Mouse (Mus musculus): ENCODE results near the gene St6gal1.

Gene St6gal1

GRCm38 (mm10) chr16:23361434-23361970 lies 137.0 kb downstream of the St6gal1 start:
- DNase-seq: no peak

DNA sequence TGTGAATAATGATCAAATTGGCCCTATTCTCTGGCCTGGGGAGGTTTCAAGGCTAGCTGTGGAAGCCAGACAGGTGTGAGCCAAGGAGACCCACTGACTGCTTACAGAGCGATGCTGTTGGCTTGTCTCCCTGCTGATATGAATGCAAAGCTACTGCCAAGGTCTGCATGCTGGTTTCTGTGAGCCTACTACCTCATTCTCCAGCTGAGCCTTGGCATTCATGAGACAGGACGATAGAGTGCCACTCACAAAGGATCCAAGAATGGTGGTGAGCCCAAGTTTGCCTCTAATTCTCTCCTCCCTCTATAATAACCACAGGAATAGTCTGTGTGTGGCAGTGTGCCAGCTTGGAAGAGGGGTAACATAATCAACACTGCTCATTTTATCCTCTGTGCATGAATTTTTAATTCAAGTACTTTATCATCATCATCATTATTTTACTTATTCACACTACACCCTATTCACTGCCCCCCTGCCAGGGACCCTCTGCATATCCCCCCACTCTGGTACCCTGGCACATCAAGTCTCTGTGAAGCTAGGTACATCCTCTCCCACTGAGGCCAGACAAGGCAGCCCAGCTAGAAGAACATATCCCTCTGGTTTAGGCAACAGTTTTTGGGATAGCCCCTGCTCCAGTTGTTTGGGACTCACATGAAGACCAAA lies 139.9 kb downstream of the St6gal1 start:
- no peak for DNase-seq

- no peak for DNase-seq
These were observed 144.6 kb downstream of the St6gal1 start for GRCm38 (mm10) chr16:23369124-23369523.

DNA sequence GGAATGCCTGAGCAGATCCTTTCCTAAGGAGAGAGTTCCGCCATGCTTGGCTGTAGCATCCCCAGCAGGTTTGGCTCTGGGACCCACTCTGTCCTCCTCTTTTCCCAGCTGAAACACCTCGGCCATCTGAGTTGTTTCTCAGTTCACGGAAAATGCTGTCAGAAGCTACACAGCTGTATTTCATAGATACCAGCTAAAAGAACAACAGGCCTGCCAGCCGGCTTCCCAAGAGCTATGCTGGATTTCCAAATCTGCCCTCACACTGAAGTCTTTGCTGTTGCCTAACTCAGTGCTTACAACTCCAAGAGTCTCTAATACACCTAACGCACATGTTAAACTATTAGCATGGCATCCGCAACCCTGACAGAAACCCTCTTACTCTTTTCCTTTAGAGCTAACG lies 146.2 kb downstream of the St6gal1 start:
- no peak for DNase-seq

GRCm38 (mm10) chr16:23372340-23372739 lies 147.8 kb downstream of the St6gal1 start:
- no peak for DNase-seq

GRCm38 (mm10) chr16:23374068-23374467 lies 149.5 kb downstream of the St6gal1 start:
- DNase-seq: no peak

DNA sequence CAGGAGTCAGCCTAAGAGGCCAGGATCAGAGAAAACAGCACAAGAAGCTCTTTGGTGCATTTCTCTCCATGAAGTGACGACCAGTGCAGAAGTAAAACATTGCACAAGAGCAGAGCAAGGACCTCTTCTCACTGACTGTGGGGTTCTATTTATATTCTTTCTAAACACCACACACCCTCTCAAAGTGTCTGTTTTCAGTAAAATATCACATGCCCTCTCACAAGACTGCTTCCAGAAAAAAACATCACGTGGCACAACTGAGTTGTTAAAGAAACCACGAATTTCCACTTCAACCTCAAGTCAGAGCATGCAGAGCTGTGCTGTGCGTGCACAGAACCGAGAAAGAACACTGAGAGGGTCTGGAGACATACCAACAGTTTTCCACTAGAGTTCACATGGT lies 150.4 kb downstream of the St6gal1 start:
- DNase-seq: no peak

GRCm38 (mm10) chr16:23376189-23376588 lies 151.6 kb downstream of the St6gal1 start:
- DNase-seq: no peak

GRCm38 (mm10) chr16:23379536-23380230 lies 155.1 kb downstream of the St6gal1 start:
- DNase-seq: no peak

GRCm38 (mm10) chr16:23384304-23384703 lies 159.8 kb downstream of the St6gal1 start:
- DNase-seq: no peak

- DNase-seq: no peak
These were observed 173.4 kb downstream of the St6gal1 start for GRCm38 (mm10) chr16:23397931-23398330.

- no peak for DNase-seq
These were observed 176.9 kb downstream of the St6gal1 start for GRCm38 (mm10) chr16:23401463-23401862.

- DNase-seq: no peak
These were observed 177.4 kb downstream of the St6gal1 start for GRCm38 (mm10) chr16:23401959-23402358.

GRCm38 (mm10) chr16:23403008-23403755 lies 178.6 kb downstream of the St6gal1 start:
- DNase-seq: peak; percentile 58 to 77
